Mouse (Mus musculus) liver, embryonic 15.5 days (tissue): ENCODE results near the gene Dvl1. TPM values are rescaled to one million over a fixed set of nuclear protein-coding genes. Genes with fewer than 3 reads are reported as not detected.

ENCODE experiments used
- ATAC-seq: fragments of 200-750 bp; cut with Nextera tagmentation; 2 replicates; pipeline ENCODE4 v1.8.0; 2017; ENCODE audit warnings: moderate number of reproducible peaks, mild to moderate bottlenecking, moderate library complexity; ENCODE audit not compliant: insufficient read depth
- H3K27ac ChIP-seq: fragments of 300-500 bp; sonication (generic); replicated peaks from 2 replicates; pipeline ENCODE4 v1.5.1; 2015; ENCODE audit warnings: mild to moderate bottlenecking, inconsistent platforms
- H3K27me3 ChIP-seq: fragments of 300-500 bp; sonication (generic); 2 replicates; pipeline ENCODE4 v1.6.1; 2015; ENCODE audit warnings: mild to moderate bottlenecking, inconsistent platforms
- H3K36me3 ChIP-seq: fragments of 300-500 bp; sonication (generic); replicated peaks from 2 replicates; pipeline ENCODE4 v1.6.1; 2015; ENCODE audit warnings: moderate library complexity, mild to moderate bottlenecking, inconsistent platforms
- H3K4me1 ChIP-seq: fragments of 300-500 bp; sonication (generic); replicated peaks from 2 replicates; pipeline ENCODE4 v1.6.1; 2015; ENCODE audit warnings: inconsistent platforms
- H3K4me2 ChIP-seq: fragments of 300-500 bp; sonication (generic); 2 replicates; pipeline ENCODE4 v1.6.1; 2015; ENCODE audit warnings: moderate library complexity, mild to moderate bottlenecking, inconsistent platforms
- H3K4me3 ChIP-seq: fragments of 300-500 bp; sonication (generic); replicated peaks from 2 replicates; pipeline ENCODE4 v1.5.1; 2015; ENCODE audit warnings: mild to moderate bottlenecking, inconsistent platforms
- H3K9ac ChIP-seq: fragments of 300-500 bp; sonication (generic); 2 replicates; pipeline ENCODE4 v1.6.1; 2015; ENCODE audit warnings: moderate library complexity, mild to moderate bottlenecking, inconsistent platforms
- H3K9me3 ChIP-seq: fragments of 300-500 bp; sonication (generic); replicated peaks from 2 replicates; pipeline ENCODE4 v1.6.1; 2016; ENCODE audit warnings: inconsistent platforms
- WGBS: fragments of 180-500 bp; shearing (Covaris S2); methylation state at CpG from one replicate; pipeline ENCODE4 v1.1.7; 2015; ENCODE audit warnings: mixed read lengths; ENCODE audit not compliant: insufficient replicate concordance; 5-methylcytosine and 5-hydroxymethylcytosine counted together
- polyA plus RNA-seq: library from polyadenylated mRNA; unstranded; fragments of >200 nt; fragmentation: Nextera tagmentation; extraction: Ambion mirVana; gene quantifications from 2 replicates; pipeline ENCODE4 v1.2.1, GENCODE M21; 2015

The Dvl1 gene
- polyA plus RNA-seq, 1 experiment from 2014 or later, result 5.0 TPM

- no peak for ATAC-seq
- Histone ChIP-seq H3K4me3 (no peak overlapping the region), H3K4me2 (no peak overlapping the region), H3K27ac (no peak overlapping the region), H3K9me3 (no peaks in the 10 kb centered on the region), H3K4me1 (peaks cover 45% of the 10 kb centered on the region), H3K9ac (no peak overlapping the region), H3K27me3 (no peaks in the 10 kb centered on the region), H3K36me3 (peaks cover 44% of the 10 kb centered on the region)
- 81% methylated on average over 4 of the region's 4 CpGs for WGBS
Measured at GRCm38 (mm10) chr4:155895826-155896225, 48.6 kb downstream of the Dvl1 start.

DNA sequence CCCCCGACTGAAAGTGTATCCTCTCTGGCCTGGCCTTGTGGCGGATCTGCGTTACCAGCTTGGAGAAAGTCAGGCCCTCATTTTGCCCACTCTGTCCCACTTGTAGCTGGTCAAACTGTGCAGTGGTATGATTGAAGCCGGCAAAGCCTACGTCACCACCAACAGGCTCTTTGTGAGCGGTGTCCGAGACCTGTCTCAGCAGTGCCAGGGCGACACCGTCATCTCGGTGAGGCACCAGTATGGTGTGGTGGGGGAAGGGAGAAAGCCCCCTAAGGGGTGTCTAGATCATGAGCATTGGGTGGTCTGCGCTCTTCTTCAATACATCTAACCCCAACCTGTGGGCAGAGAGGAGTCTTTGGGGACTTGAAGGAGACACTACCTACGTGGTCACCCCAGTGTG, 49.3 kb downstream of the Dvl1 start:
- H3K4me3 ChIP-seq, result no peak overlapping the region
- H3K4me1 ChIP-seq, result peaks cover 38% of the 10 kb centered on the region
- no peak overlapping the region for H3K27ac ChIP-seq
- peaks cover 51% of the 10 kb centered on the region for H3K36me3 ChIP-seq
- H3K9ac ChIP-seq, result no peak overlapping the region
- no peaks in the 10 kb centered on the region for H3K9me3 ChIP-seq
- H3K4me2 ChIP-seq, result no peak overlapping the region
- WGBS, result 89% methylated on average over 12 of the region's 12 CpGs
- no peaks in the 10 kb centered on the region for H3K27me3 ChIP-seq
- ATAC-seq, result no peak

- Histone ChIP-seq H3K4me2 (no peak overlapping the region), H3K4me3 (no peak overlapping the region), H3K27ac (no peak overlapping the region), H3K9ac (no peak overlapping the region), H3K4me1 (peaks cover 26% of the 10 kb centered on the region), H3K36me3 (peaks cover 69% of the 10 kb centered on the region), H3K27me3 (no peaks in the 10 kb centered on the region), H3K9me3 (no peaks in the 10 kb centered on the region)
- WGBS, result 82% methylated on average over 2 of the region's 2 CpGs
- ATAC-seq, result no peak
Measured at GRCm38 (mm10) chr4:155898318-155898717, 51.1 kb downstream of the Dvl1 start.

DNA sequence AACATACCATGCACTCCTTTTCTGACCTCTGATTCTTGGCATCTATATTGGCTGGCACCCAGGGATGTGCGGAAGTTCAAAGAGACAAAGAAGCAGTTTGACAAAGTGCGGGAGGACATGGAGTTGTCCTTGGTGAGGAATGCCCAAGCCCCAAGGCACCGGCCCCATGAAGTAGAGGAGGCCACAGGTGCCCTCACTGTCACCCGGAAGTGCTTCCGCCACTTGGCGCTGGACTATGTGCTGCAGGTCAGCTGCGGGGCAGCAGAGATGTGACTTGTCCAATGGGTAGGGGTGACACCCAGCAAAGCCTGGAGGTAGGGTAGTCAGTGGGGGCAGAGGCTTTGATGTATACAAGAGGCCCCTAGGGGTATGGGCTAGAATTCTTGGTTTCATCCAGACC, 52.2 kb downstream of the Dvl1 start:
- Histone ChIP-seq H3K27me3 (no peaks in the 10 kb centered on the region), H3K9ac (no peak overlapping the region), H3K4me3 (no peak overlapping the region), H3K4me2 (no peak overlapping the region), H3K9me3 (no peaks in the 10 kb centered on the region), H3K36me3 (peaks cover 80% of the 10 kb centered on the region), H3K4me1 (peaks cover 15% of the 10 kb centered on the region), H3K27ac (no peak overlapping the region)
- WGBS, result 88% methylated on average over 7 of the region's 7 CpGs
- ATAC-seq, result no peak

DNA sequence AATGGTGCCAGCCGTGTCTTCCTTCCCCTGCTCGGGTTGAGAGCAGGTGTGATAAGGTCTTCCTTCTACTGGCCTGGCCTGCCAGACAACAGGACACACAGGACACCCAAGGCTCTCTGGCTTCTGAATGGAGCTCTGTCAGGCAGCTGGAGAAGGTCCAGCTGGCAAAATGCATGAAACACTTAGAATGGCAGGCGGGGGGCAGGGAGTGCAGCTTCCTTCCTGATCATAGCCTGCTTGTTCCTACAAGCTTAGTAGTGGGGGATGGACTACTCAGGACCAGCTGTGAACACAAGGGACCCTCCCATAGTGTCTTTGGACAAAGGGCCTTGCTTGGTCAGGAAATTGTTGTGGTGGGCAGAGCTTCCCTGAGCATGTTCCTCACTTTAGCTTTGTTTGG, 54.0 kb downstream of the Dvl1 start:
- no peak overlapping the region for H3K9ac ChIP-seq
- no peaks in the 10 kb centered on the region for H3K4me1 ChIP-seq
- H3K36me3 ChIP-seq, result peaks cover 92% of the 10 kb centered on the region
- no peak overlapping the region for H3K4me3 ChIP-seq
- no peaks in the 10 kb centered on the region for H3K27me3 ChIP-seq
- WGBS, result 55% methylated on average over 3 of the region's 3 CpGs
- H3K9me3 ChIP-seq, result no peaks in the 10 kb centered on the region
- no peak for ATAC-seq
- H3K4me2 ChIP-seq, result no peak overlapping the region
- no peak overlapping the region for H3K27ac ChIP-seq

DNA sequence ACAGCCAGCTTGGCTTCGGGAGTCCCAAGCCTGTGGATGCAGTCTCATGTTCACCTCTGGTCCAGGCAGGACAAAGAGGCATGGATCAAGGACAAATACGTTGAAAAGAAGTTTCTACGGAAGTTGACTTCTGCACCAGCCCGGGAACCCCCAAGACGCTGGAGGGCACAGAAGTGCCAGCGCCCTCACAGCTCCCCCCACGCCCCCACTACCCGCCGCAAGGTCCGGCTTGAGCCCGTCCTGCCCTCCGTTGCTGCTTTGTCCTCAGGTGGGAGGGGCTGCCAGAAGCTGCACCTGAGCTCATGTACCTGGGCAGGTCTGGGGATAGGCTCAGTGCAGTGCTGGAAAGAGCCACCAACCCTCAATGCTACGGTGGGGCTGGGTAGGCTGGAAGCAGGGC, 56.0 kb downstream of the Dvl1 start:
- H3K9me3 ChIP-seq, result no peaks in the 10 kb centered on the region
- H3K9ac ChIP-seq, result no peak overlapping the region
- no peak for ATAC-seq
- H3K4me2 ChIP-seq, result no peak overlapping the region
- H3K4me3 ChIP-seq, result no peak overlapping the region
- no peak overlapping the region for H3K27ac ChIP-seq
- H3K36me3 ChIP-seq, result peaks cover 77% of the 10 kb centered on the region
- H3K4me1 ChIP-seq, result no peaks in the 10 kb centered on the region
- WGBS, result 89% methylated on average over 13 of the region's 13 CpGs
- H3K27me3 ChIP-seq, result no peaks in the 10 kb centered on the region

GRCm38 (mm10) chr4:155904318-155905102, 57.3 kb downstream of the Dvl1 start:
- WGBS, result 82% methylated on average over 13 of the region's 13 CpGs
- H3K27me3 ChIP-seq, result no peaks in the 10 kb centered on the region
- no peaks in the 10 kb centered on the region for H3K9me3 ChIP-seq
- H3K9ac ChIP-seq, result no peak overlapping the region
- no peak overlapping the region for H3K4me2 ChIP-seq
- no peak overlapping the region for H3K27ac ChIP-seq
- no peaks in the 10 kb centered on the region for H3K4me1 ChIP-seq
- H3K4me3 ChIP-seq, result no peak overlapping the region
- no peak for ATAC-seq
- peaks cover 64% of the 10 kb centered on the region for H3K36me3 ChIP-seq

DNA sequence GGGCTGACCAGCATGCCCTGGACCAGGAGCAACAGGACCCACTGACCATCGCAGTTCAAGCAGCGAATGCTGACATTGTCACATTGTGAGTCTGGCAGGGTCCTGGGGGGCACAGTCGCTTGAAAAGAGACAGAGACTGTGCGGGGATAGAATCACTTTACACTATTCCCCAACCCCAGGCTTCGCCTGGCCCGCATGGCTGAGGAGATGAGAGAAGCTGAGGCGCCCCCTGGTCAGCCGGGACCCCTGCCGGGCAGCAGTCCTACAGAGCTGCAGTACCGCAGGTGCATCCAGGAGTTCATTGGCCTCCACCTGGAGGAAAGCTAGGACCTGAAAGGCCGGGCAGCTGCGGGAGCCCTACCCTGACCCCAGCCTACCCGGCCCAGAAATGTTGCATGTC, 58.4 kb downstream of the Dvl1 start:
- Histone ChIP-seq H3K9ac (no peak overlapping the region), H3K27ac (no peak overlapping the region), H3K4me1 (no peaks in the 10 kb centered on the region), H3K36me3 (peaks cover 53% of the 10 kb centered on the region), H3K4me2 (no peak overlapping the region), H3K4me3 (no peak overlapping the region), H3K9me3 (no peaks in the 10 kb centered on the region), H3K27me3 (no peaks in the 10 kb centered on the region)
- 84% methylated on average over 13 of the region's 13 CpGs for WGBS
- no peak for ATAC-seq

- H3K4me1 ChIP-seq, result no peaks in the 10 kb centered on the region
- no peak overlapping the region for H3K9ac ChIP-seq
- no peak for ATAC-seq
- no peak overlapping the region for H3K27ac ChIP-seq
- no peaks in the 10 kb centered on the region for H3K9me3 ChIP-seq
- no peaks in the 10 kb centered on the region for H3K27me3 ChIP-seq
- 81% methylated on average over 9 of the region's 9 CpGs for WGBS
- H3K4me2 ChIP-seq, result no peak overlapping the region
- peaks cover 48% of the 10 kb centered on the region for H3K36me3 ChIP-seq
- no peak overlapping the region for H3K4me3 ChIP-seq
Measured at GRCm38 (mm10) chr4:155906125-155906524, 58.9 kb downstream of the Dvl1 start.

DNA sequence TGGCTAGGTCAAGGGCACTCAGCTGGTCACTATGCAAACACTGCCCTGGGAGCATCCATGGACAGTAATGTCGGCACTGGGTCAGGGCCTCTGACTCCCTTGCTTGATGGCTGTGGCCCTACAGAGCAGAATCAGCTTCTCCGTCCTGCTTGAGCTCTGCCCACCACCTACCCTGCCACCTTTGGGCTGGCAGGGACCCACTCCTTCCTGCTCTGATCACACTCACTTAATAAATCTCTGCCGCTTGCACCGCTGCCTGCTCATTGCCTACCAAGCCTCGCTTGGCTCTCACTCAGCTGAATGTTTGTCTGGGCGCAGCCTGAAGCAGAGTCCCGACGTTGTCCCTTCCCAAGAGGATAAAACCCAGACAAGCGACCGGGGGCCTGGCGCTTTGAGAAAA, 59.8 kb downstream of the Dvl1 start:
- no peaks in the 10 kb centered on the region for H3K27me3 ChIP-seq
- peaks cover 39% of the 10 kb centered on the region for H3K36me3 ChIP-seq
- no peak overlapping the region for H3K4me3 ChIP-seq
- no peak overlapping the region for H3K9ac ChIP-seq
- ATAC-seq, result no peak
- no peaks in the 10 kb centered on the region for H3K9me3 ChIP-seq
- no peaks in the 10 kb centered on the region for H3K4me1 ChIP-seq
- no peak overlapping the region for H3K4me2 ChIP-seq
- WGBS, result 77% methylated on average over 11 of the region's 11 CpGs
- H3K27ac ChIP-seq, result no peak overlapping the region

GRCm38 (mm10) chr4:155908281-155908680, 61.1 kb downstream of the Dvl1 start:
- Histone ChIP-seq H3K27ac (no peak overlapping the region), H3K36me3 (peaks cover 27% of the 10 kb centered on the region), H3K9ac (no peak overlapping the region), H3K4me3 (no peak overlapping the region), H3K9me3 (no peaks in the 10 kb centered on the region), H3K4me1 (no peaks in the 10 kb centered on the region), H3K27me3 (no peaks in the 10 kb centered on the region), H3K4me2 (no peak overlapping the region)
- ATAC-seq, result peak; percentile 9; the same call in 1 of the 2 replicates
- WGBS, result 68% methylated on average over 7 of the region's 7 CpGs

GRCm38 (mm10) chr4:155908751-155909150, 61.5 kb downstream of the Dvl1 start:
- WGBS, result 66% methylated on average over 4 of the region's 4 CpGs
- Histone ChIP-seq H3K9ac (no peak overlapping the region), H3K9me3 (no peaks in the 10 kb centered on the region), H3K4me2 (no peak overlapping the region), H3K4me3 (no peak overlapping the region), H3K36me3 (peaks cover 22% of the 10 kb centered on the region), H3K27ac (no peak overlapping the region), H3K27me3 (no peaks in the 10 kb centered on the region), H3K4me1 (no peaks in the 10 kb centered on the region)
- ATAC-seq, result no peak
